Mouse (Mus musculus): ENCODE measurements around the gene Olfr1396. TPM values are rescaled to one million over a fixed set of nuclear protein-coding genes. Genes with fewer than 3 reads are reported as not detected.

Gene Olfr1396
- total and polyA plus RNA-seq, 2 experiments from 2014 or later: 0.05 TPM

GRCm38 (mm10) chr11:49112624-49113219, 2.0 kb downstream of the Olfr1396 start:
- Histone ChIP-seq H3K4me1 (ENCODE audit: insufficient read depth) (no peaks in the 10 kb centered on the region), H3K9me3 (ENCODE audit: low read length) (no peaks in the 10 kb centered on the region), H3K27me3 (ENCODE audit: insufficient read depth, low read length) (no peaks in the 10 kb centered on the region), H3K27ac (ENCODE audit: low read depth, low read length) (no peak overlapping the region), H3K4me3 (ENCODE audit: low read depth, low read length) (no peak overlapping the region), H3K36me3 (ENCODE audit: insufficient read depth) (no peaks in the 10 kb centered on the region), H3K4me2 (ENCODE audit: low read depth) (no peak overlapping the region), H3K9ac (no peak overlapping the region)
- whole genome bisulfite sequencing: 85% methylated on average over 6 of the region's 6 CpGs
- TF ChIP-seq CTCF (IDR thresholded peaks at IDR 0.05; ENCODE audit: low read depth): no peak
- DNase-seq (no peak), ATAC-seq (no peak)

- Histone ChIP-seq H3K4me2 (ENCODE audit: low read depth) (no peak overlapping the region), H3K4me1 (ENCODE audit: insufficient read depth) (no peaks in the 10 kb centered on the region), H3K36me3 (ENCODE audit: insufficient read depth) (no peaks in the 10 kb centered on the region), H3K27ac (ENCODE audit: low read depth, low read length) (no peak overlapping the region), H3K9ac (no peak overlapping the region), H3K4me3 (ENCODE audit: low read depth, low read length) (no peak overlapping the region), H3K27me3 (ENCODE audit: insufficient read depth, low read length) (no peaks in the 10 kb centered on the region), H3K9me3 (ENCODE audit: low read length) (no peaks in the 10 kb centered on the region)
- WGBS: 43% methylated on average over 1 of the region's 1 CpGs
- DNase-seq (no peak), ATAC-seq (no peak)
- no peak for TF ChIP-seq CTCF (IDR thresholded peaks at IDR 0.05; ENCODE audit: low read depth)
Observed at GRCm38 (mm10) chr11:49111000-49111399, 3.7 kb downstream of the Olfr1396 start.

- H3K9ac ChIP-seq: no peak overlapping the region
- no peak overlapping the region for H3K4me2 ChIP-seq (ENCODE audit: low read depth)
- H3K4me1 ChIP-seq (ENCODE audit: insufficient read depth): no peaks in the 10 kb centered on the region
- H3K9me3 ChIP-seq (ENCODE audit: low read length): no peaks in the 10 kb centered on the region
- no peak overlapping the region for H3K27ac ChIP-seq (ENCODE audit: low read depth, low read length)
- 16% methylated on average over 1 of the region's 1 CpGs for WGBS
- ATAC-seq (no peak), DNase-seq (peak; percentile 29)
- peak; percentile 59 for TF ChIP-seq CTCF (IDR thresholded peaks at IDR 0.05; ENCODE audit: low read depth)
- no peak overlapping the region for H3K4me3 ChIP-seq (ENCODE audit: low read depth, low read length)
- H3K27me3 ChIP-seq (ENCODE audit: insufficient read depth, low read length): no peaks in the 10 kb centered on the region; the same call in 1 of the 2 replicates
- no peaks in the 10 kb centered on the region for H3K36me3 ChIP-seq (ENCODE audit: insufficient read depth)
Observed at GRCm38 (mm10) chr11:49108833-49109232, 5.8 kb downstream of the Olfr1396 start.

GRCm38 (mm10) chr11:49107650-49108537, 6.8 kb downstream of the Olfr1396 start:
- Histone ChIP-seq H3K4me1 (ENCODE audit: insufficient read depth) (no peaks in the 10 kb centered on the region), H3K4me2 (ENCODE audit: low read depth) (no peak overlapping the region), H3K9ac (no peak overlapping the region), H3K27ac (ENCODE audit: low read depth, low read length) (no peak overlapping the region), H3K9me3 (ENCODE audit: low read length) (no peaks in the 10 kb centered on the region), H3K27me3 (ENCODE audit: insufficient read depth, low read length) (no peaks in the 10 kb centered on the region; the same call in 1 of the 2 replicates), H3K36me3 (ENCODE audit: insufficient read depth) (no peaks in the 10 kb centered on the region), H3K4me3 (ENCODE audit: low read depth, low read length) (no peak overlapping the region)
- no peak for TF ChIP-seq CTCF (IDR thresholded peaks at IDR 0.05; ENCODE audit: low read depth)
- DNase-seq (no peak), ATAC-seq (no peak)
- 71% methylated on average over 10 of the region's 10 CpGs for WGBS

DNA sequence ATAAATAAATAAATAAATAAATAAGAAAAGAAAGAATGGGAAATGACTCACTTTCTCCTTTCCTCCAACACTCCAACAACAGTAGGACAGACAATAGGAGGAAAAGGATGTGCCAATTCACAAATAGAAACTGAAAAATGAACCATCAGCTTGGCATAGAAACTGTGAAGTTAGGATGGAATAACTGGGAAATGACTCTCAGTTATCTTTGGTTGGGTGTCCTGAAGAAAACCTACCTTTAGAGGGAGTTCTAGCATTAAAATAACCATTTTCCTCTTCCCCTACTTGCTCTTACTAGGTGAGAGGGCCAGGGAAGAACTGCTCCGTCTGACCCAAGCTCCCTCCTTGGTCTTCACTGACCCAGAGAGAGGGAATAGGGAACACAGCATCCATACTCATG, 8.9 kb downstream of the Olfr1396 start:
- H3K9ac ChIP-seq: no peak overlapping the region
- H3K4me1 ChIP-seq (ENCODE audit: insufficient read depth): no peaks in the 10 kb centered on the region
- no peak overlapping the region for H3K4me3 ChIP-seq (ENCODE audit: low read depth, low read length)
- TF ChIP-seq CTCF (IDR thresholded peaks at IDR 0.05; ENCODE audit: low read depth): no peak
- ATAC-seq (no peak), DNase-seq (no peak)
- no peak overlapping the region for H3K4me2 ChIP-seq (ENCODE audit: low read depth)
- no peaks in the 10 kb centered on the region for H3K36me3 ChIP-seq (ENCODE audit: insufficient read depth)
- no peak overlapping the region for H3K27ac ChIP-seq (ENCODE audit: low read depth, low read length)
- no peaks in the 10 kb centered on the region; the same call in 1 of the 2 replicates for H3K27me3 ChIP-seq (ENCODE audit: insufficient read depth, low read length)
- H3K9me3 ChIP-seq (ENCODE audit: low read length): no peaks in the 10 kb centered on the region
- WGBS: 58% methylated on average over 1 of the region's 1 CpGs

DNA sequence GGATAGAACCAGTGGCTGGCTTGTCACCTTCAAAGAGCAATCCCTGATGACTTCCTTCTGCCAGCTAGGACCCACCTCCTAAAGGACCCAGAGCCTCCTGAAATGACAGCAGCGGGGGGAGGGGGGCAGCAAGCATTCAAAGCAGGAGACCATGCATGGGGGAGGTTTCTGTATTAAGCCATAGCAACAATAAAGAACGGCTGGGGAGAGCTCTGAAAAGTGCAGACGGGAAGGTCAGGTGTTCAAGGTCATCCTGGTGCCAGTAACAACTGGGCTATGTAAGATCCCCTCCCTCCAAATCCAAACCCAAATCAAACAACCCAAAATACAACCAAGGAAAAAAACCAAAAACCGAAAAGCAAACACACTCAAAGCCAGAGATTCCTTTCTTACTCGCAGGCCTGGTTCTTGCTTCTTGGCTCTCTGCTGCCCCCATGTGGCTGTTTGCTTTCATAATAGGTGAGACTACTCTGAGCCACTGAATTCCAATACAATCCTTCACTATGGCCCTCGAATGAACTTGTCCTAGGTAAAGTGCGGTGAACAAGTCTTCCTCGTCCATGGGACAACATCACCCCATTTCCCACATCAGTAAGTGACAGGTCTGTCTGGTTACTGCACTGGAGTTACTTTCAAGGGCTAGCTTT, 11.5 kb downstream of the Olfr1396 start:
- Histone ChIP-seq H3K9ac (no peak overlapping the region), H3K27me3 (ENCODE audit: insufficient read depth, low read length) (no peaks in the 10 kb centered on the region; the same call in 1 of the 2 replicates), H3K36me3 (ENCODE audit: insufficient read depth) (no peaks in the 10 kb centered on the region), H3K4me3 (ENCODE audit: low read depth, low read length) (no peak overlapping the region), H3K27ac (ENCODE audit: low read depth, low read length) (no peak overlapping the region), H3K4me2 (ENCODE audit: low read depth) (no peak overlapping the region), H3K4me1 (ENCODE audit: insufficient read depth) (no peaks in the 10 kb centered on the region), H3K9me3 (ENCODE audit: low read length) (no peaks in the 10 kb centered on the region)
- ATAC-seq: peak; percentile 91
- 14% methylated on average over 8 of the region's 8 CpGs for WGBS
- DNase-seq: peak; percentile 90
- peak; percentile 90 for TF ChIP-seq CTCF (IDR thresholded peaks at IDR 0.05; ENCODE audit: low read depth)

Data from forebrain, postnatal 0 days (tissue).